Mouse (Mus musculus) heart, postnatal 4 days (tissue): ENCODE data around the gene Spsb1. TPM values are rescaled to one million over a fixed set of nuclear protein-coding genes. Genes with fewer than 3 reads are reported as not detected.

Source experiments
- DNase-seq: peaks from one replicate; pipeline ENCODE4 v3.0.0; 2021
- total RNA-seq, 2 experiments: library from RNA; stranded (reverse); gene quantifications; 2 replicates each; pipeline ENCODE4 v1.2.3; 2021

The Spsb1 gene
- total RNA-seq, 2 experiments from 2014 or later = 26.2 to 26.7 TPM

- DNase-seq = no peak
Observed at GRCm38 (mm10) chr4:149854770-149855169, 100.1 kb downstream of the Spsb1 start.

GRCm38 (mm10) chr4:149854301-149854708, 100.5 kb downstream of the Spsb1 start:
- DNase-seq = peak; percentile 58

- no peak for DNase-seq
Observed at GRCm38 (mm10) chr4:149853698-149854284, 101.1 kb downstream of the Spsb1 start.

GRCm38 (mm10) chr4:149851554-149851953, 103.3 kb downstream of the Spsb1 start:
- no peak for DNase-seq

- no peak for DNase-seq
Observed at GRCm38 (mm10) chr4:149850674-149851073, 104.2 kb downstream of the Spsb1 start.

GRCm38 (mm10) chr4:149850045-149850444, 104.8 kb downstream of the Spsb1 start:
- DNase-seq = no peak

- DNase-seq = no peak
Observed at GRCm38 (mm10) chr4:149849035-149849434, 105.8 kb downstream of the Spsb1 start.

GRCm38 (mm10) chr4:149846861-149847631, 107.8 kb downstream of the Spsb1 start:
- peak; percentile 62 for DNase-seq

Other genes starting within 250 kb of the Spsb1 start
- gene Tmem201, start 217.0 kb downstream of the Spsb1 start, total RNA-seq = 10 to 100 TPM; 87.5 to 96.8 TPM
- 1 to 10 TPM; 8.8 to 9.5 TPM for gene Slc25a33, start 180.8 kb downstream of the Spsb1 start, total RNA-seq
- 10 to 100 TPM; 34.1 to 35.2 TPM for gene H6pd, start 54.0 kb upstream of the Spsb1 start, total RNA-seq
- gene Gpr157, start 132.3 kb upstream of the Spsb1 start, total RNA-seq = 10 to 100 TPM; 14.1 to 19.8 TPM
- under 1 TPM; 0.36 to 0.61 TPM for gene Slc2a5, start 164.2 kb upstream of the Spsb1 start, total RNA-seq
- not detected for gene Slc2a7, start 193.9 kb upstream of the Spsb1 start, total RNA-seq
- not detected for gene Car6, start 246.3 kb upstream of the Spsb1 start, total RNA-seq